Mouse (Mus musculus) myocyte (in vitro differentiated cells): Measurements from ENCODE around the gene Tead2. TPM values are rescaled to one million over a fixed set of nuclear protein-coding genes. Genes with fewer than 3 reads are reported as not detected.

Experiments used
- H3K27me3 ChIP-seq: one replicate; pipeline ENCODE4 v1.6.1; 2011; ENCODE audit not compliant: control insufficient read depth, insufficient read depth, insufficient read length
- H3K36me3 ChIP-seq: one replicate; pipeline ENCODE4 v1.6.1; 2011; ENCODE audit not compliant: control insufficient read depth, insufficient read depth
- H3K4me2 ChIP-seq: one replicate; pipeline ENCODE4 v1.6.1; 2011; ENCODE audit warnings: low read depth, control low read depth
- H3K4me3 ChIP-seq: one replicate; pipeline ENCODE4 v1.5.1; 2011; ENCODE audit warnings: mild to moderate bottlenecking, control low read depth, moderate library complexity
- H3K79me2 ChIP-seq: one replicate; pipeline ENCODE4 v1.6.1; 2011; ENCODE audit not compliant: control insufficient read depth, insufficient read depth
- H3ac ChIP-seq: one replicate; pipeline ENCODE4 v1.6.1; 2011; ENCODE audit not compliant: control insufficient read depth, insufficient read length
- CEBPB ChIP-seq: IDR thresholded peaks from 2 replicates; pipeline ENCODE4 v1.6.1; 2011; ENCODE audit warnings: mild to moderate bottlenecking, moderate library complexity; ENCODE audit not compliant: poor library complexity, insufficient read depth, severe bottlenecking
- E2F4 ChIP-seq: IDR thresholded peaks from one replicate; pipeline ENCODE4 v1.6.1; 2011; ENCODE audit warnings: mild to moderate bottlenecking, control low read depth, moderate library complexity; ENCODE audit not compliant: insufficient read depth
- MAX ChIP-seq: IDR thresholded peaks from one replicate; pipeline ENCODE4 v1.6.1; 2011; ENCODE audit warnings: low read depth, mild to moderate bottlenecking, control low read depth
- MYOD1 ChIP-seq, 3 experiments: IDR thresholded peaks; one replicate each; pipeline ENCODE4 v1.6.1; 2011; ENCODE audit warnings: control low read depth in 2 of 3, low read depth in 2 of 3, mild to moderate bottlenecking in 2 of 3, moderate library complexity in 1 of 3; ENCODE audit not compliant: insufficient read length in 2 of 3, control insufficient read depth in 1 of 3
- MYOG ChIP-seq, 3 experiments: IDR thresholded peaks; one replicate each; pipeline ENCODE4 v1.6.1; 2011; ENCODE audit warnings: control low read depth in 2 of 3, low read depth in 2 of 3, mild to moderate bottlenecking in 2 of 3; ENCODE audit not compliant: insufficient read length in 2 of 3, control insufficient read depth in 1 of 3, insufficient read depth in 1 of 3
- POLR2A ChIP-seq: IDR thresholded peaks from one replicate; pipeline ENCODE4 v1.6.1; 2011; ENCODE audit warnings: low read depth, mild to moderate bottlenecking, control low read depth, moderate library complexity; ENCODE audit not compliant: insufficient read length
- POLR2AphosphoS2 ChIP-seq: IDR thresholded peaks from one replicate; pipeline ENCODE4 v1.6.1; 2011; ENCODE audit warnings: low read depth, control low read depth; ENCODE audit not compliant: insufficient read length
- REST ChIP-seq: IDR thresholded peaks from one replicate; pipeline ENCODE4 v1.6.1; 2011; ENCODE audit warnings: mild to moderate bottlenecking, control low read depth, moderate library complexity; ENCODE audit not compliant: insufficient read depth, insufficient read length
- SRF ChIP-seq: IDR thresholded peaks from one replicate; pipeline ENCODE4 v1.6.1; 2011; ENCODE audit warnings: low read depth; ENCODE audit not compliant: control insufficient read depth, insufficient read length
- TCF12 ChIP-seq: IDR thresholded peaks from one replicate; pipeline ENCODE4 v1.6.1; 2011; ENCODE audit warnings: mild to moderate bottlenecking, control low read depth; ENCODE audit not compliant: poor library complexity, insufficient read depth, severe bottlenecking
- TCF3 ChIP-seq: IDR thresholded peaks from one replicate; pipeline ENCODE4 v1.6.1; 2011; ENCODE audit warnings: low read depth, control low read depth; ENCODE audit not compliant: insufficient read length
- USF1 ChIP-seq: IDR thresholded peaks from one replicate; pipeline ENCODE4 v1.6.1; 2011; ENCODE audit warnings: low read depth, mild to moderate bottlenecking, control low read depth, moderate library complexity
- polyA plus RNA-seq: library from polyadenylated mRNA; unstranded; fragments of >200 nt; fragmentation: generic; extraction: Trizol; gene quantifications from one replicate; pipeline ENCODE4 v1.2.1, GENCODE M21; 2012; ENCODE audit warnings: missing spikeins

Gene Tead2
- polyA plus RNA-seq, 1 experiment = 93.3 TPM

- H3K36me3 ChIP-seq = no peaks in the 10 kb centered on the region
- H3K4me2 ChIP-seq = no peak overlapping the region
- H3K79me2 ChIP-seq = no peaks in the 10 kb centered on the region
- no peak for TF ChIP-seq TCF3
- TF ChIP-seq REST = no peak
- no peak for TF ChIP-seq USF1
- no peak for TF ChIP-seq CEBPB
- TF ChIP-seq POLR2AphosphoS2 = no peak
- no peak for TF ChIP-seq MYOD1 (IDR thresholded peaks at IDR 0.05; ENCODE audit: control insufficient read depth in 1 of 3, insufficient read length in 2 of 3, low read depth in 2 of 3)
- TF ChIP-seq TCF12 = no peak
- TF ChIP-seq SRF = no peak
- H3ac ChIP-seq = no peak overlapping the region
- peaks cover 59% of the 10 kb centered on the region for H3K27me3 ChIP-seq
- no peak overlapping the region for H3K4me3 ChIP-seq
Observed at GRCm38 (mm10) chr7:45257063-45257840, 41.7 kb downstream of the Tead2 start.

GRCm38 (mm10) chr7:45259281-45259680, 43.7 kb downstream of the Tead2 start:
- Histone ChIP-seq H3K27me3 (peaks cover 73% of the 10 kb centered on the region), H3K79me2 (no peaks in the 10 kb centered on the region), H3K4me2 (no peak overlapping the region), H3ac (no peak overlapping the region), H3K36me3 (no peaks in the 10 kb centered on the region), H3K4me3 (no peak overlapping the region)
- no peak for TF ChIP-seq TCF12

- Histone ChIP-seq H3K4me3 (no peak overlapping the region), H3K4me2 (no peak overlapping the region), H3ac (no peak overlapping the region), H3K27me3 (peaks cover 91% of the 10 kb centered on the region), H3K36me3 (no peaks in the 10 kb centered on the region), H3K79me2 (no peaks in the 10 kb centered on the region)
- TF ChIP-seq POLR2A = no peak
- TF ChIP-seq MYOD1 (IDR thresholded peaks at IDR 0.05; ENCODE audit: control insufficient read depth in 1 of 3, insufficient read length in 2 of 3, low read depth in 2 of 3) = no peak
- no peak for TF ChIP-seq USF1
- no peak for TF ChIP-seq E2F4
- no peak for TF ChIP-seq TCF3
- no peak for TF ChIP-seq MAX
Observed at GRCm38 (mm10) chr7:45262266-45262665, 46.7 kb downstream of the Tead2 start.

- no peak for TF ChIP-seq CEBPB
- no peak for TF ChIP-seq POLR2AphosphoS2
- TF ChIP-seq USF1 = no peak
- TF ChIP-seq MAX = no peak
- TF ChIP-seq POLR2A = no peak
- TF ChIP-seq TCF3 = no peak
- TF ChIP-seq SRF = no peak
- TF ChIP-seq TCF12 = no peak
- no peak for TF ChIP-seq MYOG (IDR thresholded peaks at IDR 0.05; ENCODE audit: control insufficient read depth in 1 of 3, insufficient read depth in 1 of 3, insufficient read length in 2 of 3, low read depth in 2 of 3)
- no peak for TF ChIP-seq E2F4
- no peak for TF ChIP-seq MYOD1 (IDR thresholded peaks at IDR 0.05; ENCODE audit: control insufficient read depth in 1 of 3, insufficient read length in 2 of 3, low read depth in 2 of 3)
- no peak for TF ChIP-seq REST
- Histone ChIP-seq H3K36me3 (no peaks in the 10 kb centered on the region), H3K4me2 (no peak overlapping the region), H3ac (no peak overlapping the region), H3K79me2 (no peaks in the 10 kb centered on the region), H3K27me3 (peaks cover 92% of the 10 kb centered on the region), H3K4me3 (no peak overlapping the region)
Observed at GRCm38 (mm10) chr7:45263006-45263607, 47.6 kb downstream of the Tead2 start.

- no peak overlapping the region for H3K4me3 ChIP-seq
- H3K36me3 ChIP-seq = no peaks in the 10 kb centered on the region
- peaks cover 92% of the 10 kb centered on the region for H3K27me3 ChIP-seq
- H3K4me2 ChIP-seq = no peak overlapping the region
- H3K79me2 ChIP-seq = no peaks in the 10 kb centered on the region
- TF ChIP-seq CEBPB (no peak), TCF3 (no peak), E2F4 (no peak), MAX (no peak), POLR2AphosphoS2 (no peak), USF1 (no peak)
- H3ac ChIP-seq = no peak overlapping the region
Observed at GRCm38 (mm10) chr7:45264348-45264747, 48.8 kb downstream of the Tead2 start.
